Mouse (Mus musculus) bone marrow macrophage, adult 2 months (primary cell): ENCODE measurements around the gene Olfr24. TPM values are rescaled to one million over a fixed set of nuclear protein-coding genes. Genes with fewer than 3 reads are reported as not detected.
"Not testable (repeated sequence)": the region's sequence is repeated elsewhere in the genome, so short reads cannot be mapped to it uniquely, and the experiment has no call there.

Experiments used
- H3K27ac ChIP-seq: 2 replicates; pipeline ENCODE4 v1.5.1; 2012; ENCODE audit warnings: low read depth, low read length; ENCODE audit not compliant: insufficient read depth
- H3K4me1 ChIP-seq: 2 replicates; pipeline ENCODE4 v1.6.1; 2012; ENCODE audit warnings: low read length; ENCODE audit not compliant: control insufficient read depth, insufficient read depth
- H3K4me3 ChIP-seq: 2 replicates; pipeline ENCODE4 v1.5.1; 2012; ENCODE audit warnings: mild to moderate bottlenecking, low read length, moderate library complexity; ENCODE audit not compliant: insufficient read depth
- CTCF ChIP-seq: IDR thresholded peaks from 2 replicates; pipeline ENCODE4 v1.5.1; 2012; ENCODE audit warnings: low read depth, mild to moderate bottlenecking, low read length, moderate library complexity
- POLR2A ChIP-seq: IDR thresholded peaks from 2 replicates; pipeline ENCODE4 v1.6.1; 2012; ENCODE audit warnings: mild to moderate bottlenecking, low read depth, low read length, borderline replicate concordance
- polyA plus RNA-seq: library from polyadenylated mRNA; stranded (reverse); fragments of >200 nt; gene quantifications from 2 replicates; pipeline ENCODE4 v1.2.4, GENCODE M21; 2012; ENCODE audit not compliant: missing spikeins, insufficient read depth, insufficient read length

Olfr24 gene
- not detected in 2 replicates for polyA plus RNA-seq

GRCm38 (mm10) chr9:18763896-18764295 is at the start of gene Olfr24:
TSS of gene Olfr24 (minus strand) at chr9:18763996.
- no peak within 1 kb of the TSS for H3K4me3 ChIP-seq
- TF ChIP-seq CTCF (no peak), POLR2A (no peak)
- no peaks in the 10 kb centered on the region for H3K4me1 ChIP-seq
- H3K27ac ChIP-seq: no peak within 1 kb of the TSS

GRCm38 (mm10) chr9:18785316-18785715 is 21.5 kb upstream of the Olfr24 start:
- Histone ChIP-seq H3K4me1 (no peaks in the 10 kb centered on the region), H3K27ac (no peak overlapping the region), H3K4me3 (no peak overlapping the region)
- TF ChIP-seq POLR2A (no peak), CTCF (no peak)

- H3K4me3 ChIP-seq: no peak overlapping the region
- no peaks in the 10 kb centered on the region for H3K4me1 ChIP-seq
- H3K27ac ChIP-seq: no peak overlapping the region
- no peak for TF ChIP-seq CTCF
- no peak for TF ChIP-seq POLR2A
Observed at GRCm38 (mm10) chr9:18779476-18779875, 15.7 kb upstream of the Olfr24 start.

GRCm38 (mm10) chr9:18778981-18779380 is 15.2 kb upstream of the Olfr24 start:
- Histone ChIP-seq H3K4me3 (no peak overlapping the region), H3K4me1 (no peaks in the 10 kb centered on the region), H3K27ac (no peak overlapping the region)
- TF ChIP-seq POLR2A (no peak), CTCF (no peak)

GRCm38 (mm10) chr9:18755595-18755994 is 8.2 kb downstream of the Olfr24 start:
- no peak overlapping the region for H3K4me3 ChIP-seq
- no peak overlapping the region for H3K27ac ChIP-seq
- no peak for TF ChIP-seq POLR2A
- TF ChIP-seq CTCF: no peak

GRCm38 (mm10) chr9:18744639-18745038 is 19.2 kb downstream of the Olfr24 start:
- Histone ChIP-seq H3K4me3 (no peak overlapping the region), H3K4me1 (no peaks in the 10 kb centered on the region), H3K27ac (no peak overlapping the region)
- no peak for TF ChIP-seq CTCF
- no peak for TF ChIP-seq POLR2A

More at GRCm38 (mm10) chr9:18755595-18755994, 8.2 kb downstream of the Olfr24 start:
- H3K4me1 ChIP-seq: no peaks in the 10 kb centered on the region

GRCm38 (mm10) chr9:18734177-18734576 is 29.6 kb downstream of the Olfr24 start:
- H3K4me1 ChIP-seq, H3K4me3 ChIP-seq, H3K27ac ChIP-seq: not testable (repeated sequence)

- no peak for TF ChIP-seq CTCF
- TF ChIP-seq POLR2A: no peak
- Histone ChIP-seq H3K4me1 (no peaks in the 10 kb centered on the region), H3K27ac (no peak overlapping the region), H3K4me3 (no peak overlapping the region)
Observed at GRCm38 (mm10) chr9:18722712-18723099, 41.1 kb downstream of the Olfr24 start.

- Histone ChIP-seq H3K4me3 (no peak overlapping the region), H3K4me1 (no peaks in the 10 kb centered on the region), H3K27ac (no peak overlapping the region)
- TF ChIP-seq CTCF: no peak
- no peak for TF ChIP-seq POLR2A
Observed at GRCm38 (mm10) chr9:18721931-18722711, 41.7 kb downstream of the Olfr24 start.

- Histone ChIP-seq H3K4me1 (no peaks in the 10 kb centered on the region), H3K4me3 (no peak overlapping the region), H3K27ac (no peak overlapping the region)
- TF ChIP-seq CTCF: no peak
- TF ChIP-seq POLR2A: no peak
Observed at GRCm38 (mm10) chr9:18721011-18721410, 42.8 kb downstream of the Olfr24 start.
